Mouse (Mus musculus) C2C12 (cell line): Measurements from ENCODE around the gene Dohh. TPM values are rescaled to one million over a fixed set of nuclear protein-coding genes. Genes with fewer than 3 reads are reported as not detected.

Source experiments
- H3K27me3 ChIP-seq: one replicate; pipeline ENCODE4 v1.6.1; 2011; ENCODE audit not compliant: control insufficient read depth, insufficient read depth, insufficient read length
- H3K36me3 ChIP-seq: one replicate; pipeline ENCODE4 v1.6.1; 2011; ENCODE audit not compliant: control insufficient read depth, insufficient read depth
- H3K4me3 ChIP-seq: one replicate; pipeline ENCODE4 v1.5.1; 2011; ENCODE audit warnings: mild to moderate bottlenecking, control low read depth; ENCODE audit not compliant: poor library complexity, insufficient read depth, severe bottlenecking
- H3K79me2 ChIP-seq: one replicate; pipeline ENCODE4 v1.6.1; 2011; ENCODE audit not compliant: control insufficient read depth, insufficient read depth
- H3K79me3 ChIP-seq: one replicate; pipeline ENCODE4 v1.6.1; 2011; ENCODE audit warnings: low read depth, control low read depth
- H3ac ChIP-seq: one replicate; pipeline ENCODE3; 2011; ENCODE audit warnings: low read depth; ENCODE audit not compliant: control insufficient read depth, insufficient read length
- CEBPB ChIP-seq: IDR thresholded peaks from one replicate; pipeline ENCODE4 v1.6.1; 2011; ENCODE audit warnings: low read depth, mild to moderate bottlenecking, control low read depth, moderate library complexity
- CTCF ChIP-seq: IDR thresholded peaks from one replicate; pipeline ENCODE4 v1.5.1; 2011; ENCODE audit not compliant: control insufficient read depth, insufficient read depth, insufficient read length
- FOSL1 ChIP-seq: IDR thresholded peaks from one replicate; pipeline ENCODE4 v1.8.0; 2011; ENCODE audit warnings: mild to moderate bottlenecking, low read length; ENCODE audit not compliant: poor library complexity, insufficient read depth, severe bottlenecking
- MAX ChIP-seq: IDR thresholded peaks from one replicate; pipeline ENCODE4 v1.6.1; 2011; ENCODE audit warnings: mild to moderate bottlenecking, control low read depth
- MYOD1 ChIP-seq: IDR thresholded peaks from one replicate; pipeline ENCODE4 v1.6.1; 2011; ENCODE audit warnings: low read depth; ENCODE audit not compliant: control insufficient read depth, insufficient read length
- MYOG ChIP-seq: IDR thresholded peaks from one replicate; pipeline ENCODE4 v1.6.1; 2011; ENCODE audit not compliant: control insufficient read depth, insufficient read length; ENCODE audit errors: extremely low read depth
- USF1 ChIP-seq: IDR thresholded peaks from one replicate; pipeline ENCODE4 v1.6.1; 2011; ENCODE audit warnings: low read depth, mild to moderate bottlenecking, control low read depth, moderate library complexity
- polyA plus RNA-seq: library from polyadenylated mRNA; unstranded; fragments of >200 nt; fragmentation: generic; extraction: Trizol; gene quantifications from one replicate; pipeline ENCODE4 v1.2.1, GENCODE M21; 2012; ENCODE audit warnings: missing spikeins

The Dohh gene
- polyA plus RNA-seq, 1 experiment = 148 TPM

- H3ac ChIP-seq = peak overlapping the region; percentile 89
- H3K27me3 ChIP-seq = no peaks in the 10 kb centered on the region
- TF ChIP-seq FOSL1 (no peak), USF1 (no peak), MYOG (no peak), MYOD1 (no peak), CTCF (no peak), MAX (no peak), CEBPB (no peak)
- H3K36me3 ChIP-seq = peaks cover 23% of the 10 kb centered on the region
- H3K79me2 ChIP-seq = peaks cover 81% of the 10 kb centered on the region
- peak overlapping the region; percentile 91 for H3K4me3 ChIP-seq
- peaks cover 63% of the 10 kb centered on the region for H3K79me3 ChIP-seq
Observed at GRCm38 (mm10) chr10:81426081-81426671, 41.9 kb downstream of the Dohh start.

GRCm38 (mm10) chr10:81426897-81427296, 42.7 kb downstream of the Dohh start:
- peak overlapping the region; percentile 91 for H3K4me3 ChIP-seq
- peaks cover 56% of the 10 kb centered on the region for H3K79me3 ChIP-seq
- H3ac ChIP-seq = peak overlapping the region; percentile 89
- H3K36me3 ChIP-seq = peaks cover 18% of the 10 kb centered on the region
- TF ChIP-seq USF1 (no peak), CTCF (no peak), MYOD1 (no peak), MYOG (no peak), CEBPB (no peak), MAX (no peak)
- H3K79me2 ChIP-seq = peaks cover 73% of the 10 kb centered on the region
- H3K27me3 ChIP-seq = no peaks in the 10 kb centered on the region

GRCm38 (mm10) chr10:81427327-81427726, 43.1 kb downstream of the Dohh start:
- Histone ChIP-seq H3K79me3 (peaks cover 51% of the 10 kb centered on the region), H3K79me2 (peaks cover 69% of the 10 kb centered on the region), H3K27me3 (no peaks in the 10 kb centered on the region), H3K4me3 (peak overlapping the region; percentile 91), H3ac (peak overlapping the region; percentile 69), H3K36me3 (peaks cover 14% of the 10 kb centered on the region)
- TF ChIP-seq MYOD1 (no peak), MAX (no peak), USF1 (no peak), CEBPB (no peak), MYOG (no peak), CTCF (no peak), FOSL1 (no peak)

GRCm38 (mm10) chr10:81427804-81428506, 43.7 kb downstream of the Dohh start:
- Histone ChIP-seq H3K36me3 (peaks cover 8% of the 10 kb centered on the region), H3K27me3 (no peaks in the 10 kb centered on the region), H3K4me3 (no peak overlapping the region), H3K79me2 (peaks cover 63% of the 10 kb centered on the region), H3ac (no peak overlapping the region), H3K79me3 (peaks cover 45% of the 10 kb centered on the region)
- no peak for TF ChIP-seq CTCF
- no peak for TF ChIP-seq USF1
- TF ChIP-seq CEBPB = no peak
- no peak for TF ChIP-seq FOSL1
- TF ChIP-seq MYOD1 = no peak
- no peak for TF ChIP-seq MAX
- TF ChIP-seq MYOG = no peak

GRCm38 (mm10) chr10:81428507-81428870, 44.3 kb downstream of the Dohh start:
- H3K27me3 ChIP-seq = no peaks in the 10 kb centered on the region
- H3K36me3 ChIP-seq = peaks cover 2% of the 10 kb centered on the region
- H3ac ChIP-seq = no peak overlapping the region
- no peak overlapping the region for H3K4me3 ChIP-seq
- H3K79me3 ChIP-seq = peaks cover 40% of the 10 kb centered on the region
- H3K79me2 ChIP-seq = peaks cover 57% of the 10 kb centered on the region
- no peak for TF ChIP-seq MYOD1
- no peak for TF ChIP-seq USF1
- TF ChIP-seq MAX = no peak
- no peak for TF ChIP-seq MYOG
- no peak for TF ChIP-seq FOSL1
- TF ChIP-seq CEBPB = no peak
- no peak for TF ChIP-seq CTCF

- peaks cover 34% of the 10 kb centered on the region for H3K79me3 ChIP-seq
- no peaks in the 10 kb centered on the region for H3K27me3 ChIP-seq
- H3ac ChIP-seq = no peak overlapping the region
- H3K36me3 ChIP-seq = no peaks in the 10 kb centered on the region
- H3K4me3 ChIP-seq = no peak overlapping the region
- peaks cover 51% of the 10 kb centered on the region for H3K79me2 ChIP-seq
- no peak for TF ChIP-seq CEBPB
- TF ChIP-seq CTCF = no peak
- TF ChIP-seq USF1 = no peak
- TF ChIP-seq MYOD1 = no peak
- no peak for TF ChIP-seq MYOG
- TF ChIP-seq FOSL1 = no peak
- TF ChIP-seq MAX = no peak
Observed at GRCm38 (mm10) chr10:81429092-81429491, 44.9 kb downstream of the Dohh start.
